Mouse (Mus musculus): Measurements from ENCODE around the gene Ube2m. TPM values are rescaled to one million over a fixed set of nuclear protein-coding genes. Genes with fewer than 3 reads are reported as not detected.

Gene Ube2m
- polyA plus RNA-seq, 1 experiment = 195 TPM

- Histone ChIP-seq H3K36me3 (ENCODE audit: control insufficient read depth, insufficient read depth, low read length, poor library complexity, severe bottlenecking) (no peaks in the 10 kb centered on the region), H3K4me1 (ENCODE audit: control insufficient read depth, insufficient read depth, low read length) (peaks cover 2% of the 10 kb centered on the region), H3K9me3 (replicated peaks; ENCODE audit: control insufficient read depth, insufficient read depth, low read length, poor library complexity, severe bottlenecking) (no peaks in the 10 kb centered on the region), H3K27me3 (ENCODE audit: control insufficient read depth, insufficient read depth, low read length, poor library complexity, severe bottlenecking) (no peaks in the 10 kb centered on the region), H3K4me3 (ENCODE audit: low read depth, low read length) (peak within 1 kb of the TSS; percentile 95), H3K9ac (ENCODE audit: low read depth, poor library complexity, severe bottlenecking) (peak within 1 kb of the TSS; percentile 50), H3K27ac (ENCODE audit: insufficient read depth, low read length) (peak within 1 kb of the TSS; percentile 69)
- TF ChIP-seq EP300 (IDR thresholded peaks at IDR 0.05; ENCODE audit: insufficient read depth, low read depth, low read length) = no peak
- peak; percentile 23 for TF ChIP-seq POLR2A (IDR thresholded peaks at IDR 0.05; ENCODE audit: insufficient read depth, low read length)
Measured at GRCm38 (mm10) chr7:13054287-13055010, 16.4 kb upstream of the Ube2m start, which contains the start of gene Mzf1. TSS of gene Mzf1 (minus strand) at chr7:13054764.

DNA sequence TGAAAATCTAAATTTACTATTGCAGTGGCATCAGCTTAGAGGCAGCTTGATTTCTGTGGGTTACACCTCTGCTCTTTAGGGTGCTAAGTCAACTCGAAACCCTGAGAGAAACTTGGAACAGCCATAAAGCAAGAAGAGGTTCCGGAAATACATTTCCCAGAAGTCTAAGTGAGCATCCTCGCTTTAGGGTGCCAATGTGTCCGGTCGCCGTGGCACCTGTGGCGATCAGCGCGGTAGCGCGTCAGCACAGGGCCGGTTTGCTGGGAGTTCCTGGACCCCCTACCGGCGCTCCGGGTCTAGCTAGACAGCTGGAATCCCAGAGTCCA, 15.8 kb upstream of the Ube2m start:
- TF ChIP-seq CTCF (IDR thresholded peaks at IDR 0.05; ENCODE audit: low read depth, low read length) = no peak
- no peak for TF ChIP-seq EP300 (IDR thresholded peaks at IDR 0.05; ENCODE audit: insufficient read depth, low read depth, low read length)
- TF ChIP-seq POLR2A (IDR thresholded peaks at IDR 0.05; ENCODE audit: insufficient read depth, low read length) = no peak
- Histone ChIP-seq H3K27me3 (ENCODE audit: control insufficient read depth, insufficient read depth, low read length, poor library complexity, severe bottlenecking) (no peaks in the 10 kb centered on the region), H3K4me1 (ENCODE audit: control insufficient read depth, insufficient read depth, low read length) (peaks cover 2% of the 10 kb centered on the region), H3K9ac (ENCODE audit: low read depth, poor library complexity, severe bottlenecking) (peak overlapping the region; percentile 50), H3K27ac (ENCODE audit: insufficient read depth, low read length) (no peak overlapping the region), H3K36me3 (ENCODE audit: control insufficient read depth, insufficient read depth, low read length, poor library complexity, severe bottlenecking) (no peaks in the 10 kb centered on the region), H3K9me3 (replicated peaks; ENCODE audit: control insufficient read depth, insufficient read depth, low read length, poor library complexity, severe bottlenecking) (no peaks in the 10 kb centered on the region), H3K4me3 (ENCODE audit: low read depth, low read length) (peak overlapping the region; percentile 95)

GRCm38 (mm10) chr7:13053501-13053900, 15.4 kb upstream of the Ube2m start:
- Histone ChIP-seq H3K4me3 (ENCODE audit: low read depth, low read length) (no peak overlapping the region), H3K9me3 (replicated peaks; ENCODE audit: control insufficient read depth, insufficient read depth, low read length, poor library complexity, severe bottlenecking) (no peaks in the 10 kb centered on the region), H3K9ac (ENCODE audit: low read depth, poor library complexity, severe bottlenecking) (no peak overlapping the region), H3K27ac (ENCODE audit: insufficient read depth, low read length) (no peak overlapping the region), H3K36me3 (ENCODE audit: control insufficient read depth, insufficient read depth, low read length, poor library complexity, severe bottlenecking) (no peaks in the 10 kb centered on the region), H3K27me3 (ENCODE audit: control insufficient read depth, insufficient read depth, low read length, poor library complexity, severe bottlenecking) (no peaks in the 10 kb centered on the region), H3K4me1 (ENCODE audit: control insufficient read depth, insufficient read depth, low read length) (peaks cover 2% of the 10 kb centered on the region)
- TF ChIP-seq EP300 (IDR thresholded peaks at IDR 0.05; ENCODE audit: insufficient read depth, low read depth, low read length) (no peak), CTCF (IDR thresholded peaks at IDR 0.05; ENCODE audit: low read depth, low read length) (no peak), POLR2A (IDR thresholded peaks at IDR 0.05; ENCODE audit: insufficient read depth, low read length) (no peak)

DNA sequence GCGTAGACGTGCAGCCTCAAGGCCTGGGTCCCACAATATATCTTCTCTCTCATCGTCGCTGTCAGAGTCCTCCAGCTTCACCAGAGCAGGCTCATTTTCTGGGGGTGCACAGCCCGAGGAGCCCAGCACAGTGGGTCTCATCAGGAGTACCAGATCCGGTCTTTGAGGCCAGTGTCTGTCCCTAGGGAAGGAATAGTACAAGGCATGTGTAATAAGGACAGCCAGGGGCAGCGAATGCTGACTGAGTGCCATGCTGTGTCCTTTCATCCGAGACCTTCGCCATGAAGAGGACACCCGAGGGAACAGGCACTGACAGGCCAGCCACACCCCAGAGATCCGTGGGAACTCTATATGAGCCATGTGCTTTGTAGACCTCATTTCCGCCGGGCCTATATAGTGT, 14.9 kb upstream of the Ube2m start:
- Histone ChIP-seq H3K27ac (ENCODE audit: insufficient read depth, low read length) (no peak overlapping the region), H3K27me3 (ENCODE audit: control insufficient read depth, insufficient read depth, low read length, poor library complexity, severe bottlenecking) (no peaks in the 10 kb centered on the region), H3K4me3 (ENCODE audit: low read depth, low read length) (no peak overlapping the region), H3K4me1 (ENCODE audit: control insufficient read depth, insufficient read depth, low read length) (peaks cover 2% of the 10 kb centered on the region), H3K9ac (ENCODE audit: low read depth, poor library complexity, severe bottlenecking) (no peak overlapping the region), H3K9me3 (replicated peaks; ENCODE audit: control insufficient read depth, insufficient read depth, low read length, poor library complexity, severe bottlenecking) (no peaks in the 10 kb centered on the region), H3K36me3 (ENCODE audit: control insufficient read depth, insufficient read depth, low read length, poor library complexity, severe bottlenecking) (no peaks in the 10 kb centered on the region)
- no peak for TF ChIP-seq CTCF (IDR thresholded peaks at IDR 0.05; ENCODE audit: low read depth, low read length)
- TF ChIP-seq EP300 (IDR thresholded peaks at IDR 0.05; ENCODE audit: insufficient read depth, low read depth, low read length) = no peak
- TF ChIP-seq POLR2A (IDR thresholded peaks at IDR 0.05; ENCODE audit: insufficient read depth, low read length) = no peak

GRCm38 (mm10) chr7:13046084-13046483, 8.0 kb upstream of the Ube2m start:
- Histone ChIP-seq H3K36me3 (ENCODE audit: control insufficient read depth, insufficient read depth, low read length, poor library complexity, severe bottlenecking) (no peaks in the 10 kb centered on the region), H3K27ac (ENCODE audit: insufficient read depth, low read length) (no peak overlapping the region), H3K4me3 (ENCODE audit: low read depth, low read length) (no peak overlapping the region), H3K4me1 (ENCODE audit: control insufficient read depth, insufficient read depth, low read length) (no peaks in the 10 kb centered on the region), H3K9me3 (replicated peaks; ENCODE audit: control insufficient read depth, insufficient read depth, low read length, poor library complexity, severe bottlenecking) (no peaks in the 10 kb centered on the region), H3K9ac (ENCODE audit: low read depth, poor library complexity, severe bottlenecking) (no peak overlapping the region), H3K27me3 (ENCODE audit: control insufficient read depth, insufficient read depth, low read length, poor library complexity, severe bottlenecking) (no peaks in the 10 kb centered on the region)
- TF ChIP-seq POLR2A (IDR thresholded peaks at IDR 0.05; ENCODE audit: insufficient read depth, low read length) (no peak), CTCF (IDR thresholded peaks at IDR 0.05; ENCODE audit: low read depth, low read length) (peak; percentile 64), EP300 (IDR thresholded peaks at IDR 0.05; ENCODE audit: insufficient read depth, low read depth, low read length) (no peak)

- peak overlapping the region; percentile 76 for H3K4me3 ChIP-seq (ENCODE audit: low read depth, low read length)
- no peaks in the 10 kb centered on the region for H3K36me3 ChIP-seq (ENCODE audit: control insufficient read depth, insufficient read depth, low read length, poor library complexity, severe bottlenecking)
- no peak for TF ChIP-seq EP300 (IDR thresholded peaks at IDR 0.05; ENCODE audit: insufficient read depth, low read depth, low read length)
- TF ChIP-seq CTCF (IDR thresholded peaks at IDR 0.05; ENCODE audit: low read depth, low read length) = no peak
- TF ChIP-seq POLR2A (IDR thresholded peaks at IDR 0.05; ENCODE audit: insufficient read depth, low read length) = no peak
- peak overlapping the region; percentile 59 for H3K9ac ChIP-seq (ENCODE audit: low read depth, poor library complexity, severe bottlenecking)
- H3K9me3 ChIP-seq (replicated peaks; ENCODE audit: control insufficient read depth, insufficient read depth, low read length, poor library complexity, severe bottlenecking) = no peaks in the 10 kb centered on the region
- no peaks in the 10 kb centered on the region for H3K27me3 ChIP-seq (ENCODE audit: control insufficient read depth, insufficient read depth, low read length, poor library complexity, severe bottlenecking)
- no peak overlapping the region for H3K27ac ChIP-seq (ENCODE audit: insufficient read depth, low read length)
- H3K4me1 ChIP-seq (ENCODE audit: control insufficient read depth, insufficient read depth, low read length) = no peaks in the 10 kb centered on the region
Measured at GRCm38 (mm10) chr7:13044254-13044625, 6.2 kb upstream of the Ube2m start.

All from ES-Bruce4 (cell line).